Mouse (Mus musculus): ENCODE results near the gene Sgms1.

GRCm38 (mm10) chr19:32358699-32359517 lies 30.6 kb downstream of the Sgms1 start:
- TF ChIP-seq CTCF (conservative IDR thresholded peaks at IDR 0.05; ENCODE audit: insufficient read depth, insufficient read length, low read depth, low read length), result no peak
- TF ChIP-seq POLR2A (IDR thresholded peaks at IDR 0.05; ENCODE audit: low read depth, low read length), result no peak
